Mouse (Mus musculus): ENCODE measurements around the gene Kcnk16. TPM values are rescaled to one million over a fixed set of nuclear protein-coding genes. Genes with fewer than 3 reads are reported as not detected.

Kcnk16 gene
- total and polyA plus RNA-seq, 3 experiments, result not detected

DNA sequence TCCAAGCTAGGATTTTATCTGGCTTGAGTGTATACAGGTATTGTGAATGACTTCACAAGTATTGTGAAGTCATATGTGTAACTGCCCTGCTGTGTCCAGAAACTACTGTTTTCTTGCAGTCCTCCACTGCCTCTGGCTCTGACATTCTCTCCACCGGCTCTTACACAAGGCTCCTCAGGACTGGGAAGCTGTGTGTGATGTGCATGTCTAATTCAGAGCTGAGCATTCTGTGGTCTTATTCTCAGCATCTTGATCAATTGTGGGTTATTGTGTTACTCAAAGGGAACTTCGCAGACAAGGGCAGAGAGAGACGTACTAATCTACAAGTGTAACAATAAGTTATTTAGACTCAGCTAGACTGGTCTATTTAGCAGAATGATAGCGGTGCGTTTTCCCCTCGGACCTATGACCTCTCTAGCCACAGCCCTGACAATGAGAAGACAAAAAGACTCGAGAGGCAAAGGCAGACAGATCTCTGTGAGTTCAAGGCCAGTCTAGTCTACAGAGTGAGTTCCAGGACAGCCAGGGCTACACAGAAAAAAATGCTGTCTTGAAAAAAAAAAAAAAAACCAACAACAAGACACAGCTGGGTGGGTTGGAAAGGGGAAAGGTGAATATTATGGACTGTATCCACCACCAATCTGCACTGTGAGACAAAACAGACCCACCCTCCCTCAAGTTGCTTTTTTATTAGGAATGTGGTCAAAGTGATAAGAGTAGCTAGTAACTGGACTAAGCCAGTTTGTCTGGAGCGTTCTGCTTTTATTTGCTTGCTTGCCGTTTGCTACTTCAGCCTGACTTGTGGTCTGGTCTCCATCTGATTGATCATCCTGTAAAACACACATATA is 57.0 kb downstream of the Kcnk16 start:
- WGBS, result 54% methylated on average over 9 of the region's 9 CpGs
- DNase-seq, result no peak
- Histone ChIP-seq H3K9ac (ENCODE audit: low read depth, low read length) (no peak overlapping the region), H3K4me1 (ENCODE audit: control insufficient read depth, insufficient read depth, low read length) (no peaks in the 10 kb centered on the region), H3K36me3 (ENCODE audit: control insufficient read depth, insufficient read depth, low read length) (no peaks in the 10 kb centered on the region), H3K27ac (no peak overlapping the region), H3K4me3 (no peak overlapping the region), H3K27me3 (ENCODE audit: control insufficient read depth, insufficient read depth, low read length) (no peaks in the 10 kb centered on the region), H3K79me2 (replicated peaks; ENCODE audit: control insufficient read depth, insufficient read depth, low read length) (no peaks in the 10 kb centered on the region)
- intact Hi-C loops (cut with DNase I), result no loop called here
- no peak for TF ChIP-seq CTCF (IDR thresholded peaks at IDR 0.05)
- no peak for TF ChIP-seq POLR2A (IDR thresholded peaks at IDR 0.05; ENCODE audit: insufficient read depth, low read depth, low read length)
- TF ChIP-seq EP300 (IDR thresholded peaks at IDR 0.05; ENCODE audit: insufficient read depth, low read depth, low read length), result no peak

Other genes starting within 250 kb of the Kcnk16 start
- gene Saysd1, start 130.7 kb downstream of the Kcnk16 start, total RNA-seq (2021), result 1 to 10 TPM; 2.6 to 2.8 TPM
- gene Saysd1, start 130.7 kb downstream of the Kcnk16 start, polyA plus RNA-seq (2012; rRNA removed), result 4.7 and 5.0 TPM in 2 replicates
- gene Kcnk5, start 87.4 kb downstream of the Kcnk16 start, total RNA-seq (2021), result under 1 TPM; 0.65 to 0.70 TPM
- 0.84 and 0.91 TPM in 2 replicates for gene Kcnk5, start 87.4 kb downstream of the Kcnk16 start, polyA plus RNA-seq (2012; rRNA removed)
- 10 to 100 TPM; 35.7 to 37.7 TPM for gene Nudt13, start 25.5 kb upstream of the Kcnk16 start, total RNA-seq (2021)
- gene Nudt13, start 25.5 kb upstream of the Kcnk16 start, polyA plus RNA-seq (2012; rRNA removed), result 27.4 and 34.1 TPM in 2 replicates
- gene Ecd, start 78.9 kb upstream of the Kcnk16 start, total RNA-seq (2021), result 10 to 100 TPM; 31.7 to 36.9 TPM
- 16.2 and 26.2 TPM in 2 replicates for gene Ecd, start 78.9 kb upstream of the Kcnk16 start, polyA plus RNA-seq (2012; rRNA removed)
- 10 to 100 TPM; 29.6 to 30.1 TPM for gene Fam149b, start 79.0 kb upstream of the Kcnk16 start, total RNA-seq (2021)
- 23.1 and 36.5 TPM in 2 replicates for gene Fam149b, start 79.0 kb upstream of the Kcnk16 start, polyA plus RNA-seq (2012; rRNA removed)
- 10 to 100 TPM; 11.9 to 13.4 TPM for gene Dnajc9, start 119.7 kb upstream of the Kcnk16 start, total RNA-seq (2021)
- gene Dnajc9, start 119.7 kb upstream of the Kcnk16 start, polyA plus RNA-seq (2012; rRNA removed), result 7.2 and 8.2 TPM in 2 replicates
- 10 to 100 TPM; 68.6 to 74.9 TPM for gene Mrps16, start 124.4 kb upstream of the Kcnk16 start, total RNA-seq (2021)
- 54.7 and 65.4 TPM in 2 replicates for gene Mrps16, start 124.4 kb upstream of the Kcnk16 start, polyA plus RNA-seq (2012; rRNA removed)
- not detected for gene Cfap70, start 183.0 kb upstream of the Kcnk16 start, total RNA-seq (2021)
- gene Cfap70, start 183.0 kb upstream of the Kcnk16 start, polyA plus RNA-seq (2012; rRNA removed), result 0.70 TPM in 1 of 2 replicates, not detected in the other
- gene Anxa7, start 210.9 kb upstream of the Kcnk16 start, total RNA-seq (2021), result 10 to 100 TPM; 49.3 to 55.1 TPM
- 55.1 and 76.0 TPM in 2 replicates for gene Anxa7, start 210.9 kb upstream of the Kcnk16 start, polyA plus RNA-seq (2012; rRNA removed)
- under 1 TPM; 0.26 to 0.48 TPM for gene Mss51, start 227.7 kb upstream of the Kcnk16 start, total RNA-seq (2021)
- 0.31 and 0.53 TPM in 2 replicates for gene Mss51, start 227.7 kb upstream of the Kcnk16 start, polyA plus RNA-seq (2012; rRNA removed)

Data from heart, adult 2 months (tissue).